Mouse (Mus musculus) erythroblast, embryonic 14.5 days (primary cell): ENCODE measurements around the gene Mfsd4a. TPM values are rescaled to one million over a fixed set of nuclear protein-coding genes. Genes with fewer than 3 reads are reported as not detected.

ENCODE experiments used
- H3K27me3 ChIP-seq: 2 replicates; pipeline ENCODE4 v1.6.1; 2012; ENCODE audit warnings: inconsistent platforms; ENCODE audit not compliant: control insufficient read depth
- H3K36me3 ChIP-seq: 2 replicates; pipeline ENCODE4 v1.6.1; 2012; ENCODE audit warnings: mild to moderate bottlenecking, inconsistent platforms; ENCODE audit not compliant: control insufficient read depth
- H3K4me1 ChIP-seq: 2 replicates; pipeline ENCODE4 v1.6.1; 2012; ENCODE audit warnings: inconsistent platforms; ENCODE audit not compliant: control insufficient read depth
- H3K4me3 ChIP-seq: replicated peaks from 2 replicates; pipeline ENCODE3; 2012; ENCODE audit warnings: moderate library complexity, mild to moderate bottlenecking, inconsistent platforms
- H3K9me3 ChIP-seq: 2 replicates; pipeline ENCODE4 v1.6.1; 2012; ENCODE audit warnings: low read length, inconsistent platforms, mixed read lengths; ENCODE audit not compliant: control insufficient read depth
- GATA1 ChIP-seq: IDR thresholded peaks from 2 replicates; pipeline ENCODE4 v1.6.1; 2012; ENCODE audit warnings: low read length, inconsistent platforms, mixed read lengths
- TAL1 ChIP-seq: IDR thresholded peaks from 3 replicates; pipeline ENCODE4 v1.6.1; 2012; ENCODE audit warnings: low read length, inconsistent platforms, mixed read lengths
- polyA plus RNA-seq: library from polyadenylated mRNA; stranded (reverse); fragments of >175 nt; gene quantifications from 2 replicates; pipeline ENCODE4 v1.2.3, GENCODE M21; 2012

The Mfsd4a gene
- polyA plus RNA-seq, 1 experiment = not detected

- Histone ChIP-seq H3K27me3 (no peaks in the 10 kb centered on the region), H3K4me1 (peaks cover 49% of the 10 kb centered on the region), H3K9me3 (peaks cover 3% of the 10 kb centered on the region), H3K4me3 (no peak overlapping the region), H3K36me3 (peaks cover 42% of the 10 kb centered on the region)
- no peak for TF ChIP-seq TAL1
- no peak for TF ChIP-seq GATA1
Measured at GRCm38 (mm10) chr1:132010632-132011501, 57.0 kb downstream of the Mfsd4a start.

DNA sequence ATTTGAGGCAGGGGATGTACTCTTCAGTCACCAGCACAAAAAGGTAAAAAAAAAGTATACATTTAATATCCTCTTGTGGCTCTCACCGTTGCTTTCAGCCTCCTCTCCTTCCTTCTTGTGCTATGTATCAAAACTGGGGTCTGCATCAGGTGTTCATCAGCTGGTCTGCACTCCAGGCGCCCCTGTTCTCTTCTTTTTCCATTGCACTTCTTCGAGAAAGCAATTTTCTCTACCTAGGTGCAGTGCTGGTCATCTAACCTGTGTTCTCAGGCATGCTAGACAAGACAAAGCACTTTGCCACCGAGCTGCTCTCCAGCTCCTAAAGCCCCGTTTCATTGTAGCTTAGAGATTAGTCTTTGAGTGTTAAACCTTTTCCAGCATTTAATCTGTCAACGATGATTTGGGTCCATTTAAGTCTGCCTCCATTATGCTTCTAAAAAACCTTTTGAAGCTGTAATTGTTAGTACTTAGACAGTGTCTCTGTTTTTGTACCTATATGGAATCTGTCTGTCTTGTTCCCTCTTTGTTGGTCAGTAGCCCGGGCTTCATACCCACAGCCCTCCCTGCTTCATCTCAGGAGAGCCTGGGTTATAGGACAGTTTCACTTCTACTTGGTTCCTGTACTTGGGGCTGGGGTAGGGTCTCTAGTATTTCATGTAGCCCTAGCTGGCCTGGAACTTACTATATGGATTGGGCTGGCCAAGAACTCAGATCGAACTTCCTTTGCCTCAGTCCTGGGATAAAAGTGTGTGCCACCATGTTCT is 58.8 kb downstream of the Mfsd4a start:
- Histone ChIP-seq H3K27me3 (no peaks in the 10 kb centered on the region), H3K4me1 (peaks cover 49% of the 10 kb centered on the region), H3K36me3 (peaks cover 24% of the 10 kb centered on the region), H3K4me3 (peak overlapping the region; percentile 95), H3K9me3 (no peaks in the 10 kb centered on the region)
- no peak for TF ChIP-seq GATA1
- TF ChIP-seq TAL1 = no peak

- H3K36me3 ChIP-seq = peaks cover 18% of the 10 kb centered on the region
- H3K4me1 ChIP-seq = peaks cover 48% of the 10 kb centered on the region
- TF ChIP-seq TAL1 (no peak), GATA1 (no peak)
- H3K27me3 ChIP-seq = no peaks in the 10 kb centered on the region
- no peaks in the 10 kb centered on the region for H3K9me3 ChIP-seq
- peak overlapping the region; percentile 95 for H3K4me3 ChIP-seq
Measured at GRCm38 (mm10) chr1:132007828-132008827, 59.7 kb downstream of the Mfsd4a start.

GRCm38 (mm10) chr1:132007282-132007815 is 60.5 kb downstream of the Mfsd4a start, which contains the start of gene Elk4:
Gene Elk4 (plus strand): TSS chr1:132007607.
- Histone ChIP-seq H3K27me3 (no peaks in the 10 kb centered on the region), H3K4me1 (peaks cover 46% of the 10 kb centered on the region), H3K4me3 (peak within 1 kb of the TSS; percentile 95), H3K9me3 (no peaks in the 10 kb centered on the region), H3K36me3 (peaks cover 10% of the 10 kb centered on the region)
- TF ChIP-seq TAL1 = no peak
- no peak for TF ChIP-seq GATA1

- no peaks in the 10 kb centered on the region for H3K9me3 ChIP-seq
- no peak for TF ChIP-seq TAL1
- no peak for TF ChIP-seq GATA1
- peak overlapping the region; percentile 95 for H3K4me3 ChIP-seq
- peaks cover 43% of the 10 kb centered on the region for H3K4me1 ChIP-seq
- no peaks in the 10 kb centered on the region for H3K27me3 ChIP-seq
- peaks cover 9% of the 10 kb centered on the region for H3K36me3 ChIP-seq
Measured at GRCm38 (mm10) chr1:132006721-132007120, 61.1 kb downstream of the Mfsd4a start.

DNA sequence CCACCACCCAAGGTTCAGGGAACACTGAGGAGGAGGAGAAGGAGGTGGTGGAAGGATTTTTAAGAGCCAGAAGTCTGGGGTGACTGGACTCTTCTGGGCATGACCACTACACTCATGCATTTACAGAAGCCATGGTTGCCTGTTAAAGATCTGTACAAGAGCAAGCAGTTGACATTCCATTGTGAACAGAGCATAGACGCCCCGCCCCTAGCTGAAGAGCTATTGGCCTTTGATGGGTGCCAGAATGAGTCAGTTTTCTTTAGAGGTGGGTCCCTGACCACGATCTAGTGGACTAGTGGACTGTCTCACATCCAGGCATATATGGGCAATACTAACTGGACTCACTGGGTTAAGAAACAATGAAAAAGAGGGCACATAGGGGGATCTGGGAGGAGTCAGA is 61.8 kb downstream of the Mfsd4a start:
- Histone ChIP-seq H3K27me3 (no peaks in the 10 kb centered on the region), H3K4me3 (no peak overlapping the region), H3K9me3 (no peaks in the 10 kb centered on the region), H3K4me1 (peaks cover 37% of the 10 kb centered on the region), H3K36me3 (peaks cover 6% of the 10 kb centered on the region)
- TF ChIP-seq GATA1 = no peak
- no peak for TF ChIP-seq TAL1

DNA sequence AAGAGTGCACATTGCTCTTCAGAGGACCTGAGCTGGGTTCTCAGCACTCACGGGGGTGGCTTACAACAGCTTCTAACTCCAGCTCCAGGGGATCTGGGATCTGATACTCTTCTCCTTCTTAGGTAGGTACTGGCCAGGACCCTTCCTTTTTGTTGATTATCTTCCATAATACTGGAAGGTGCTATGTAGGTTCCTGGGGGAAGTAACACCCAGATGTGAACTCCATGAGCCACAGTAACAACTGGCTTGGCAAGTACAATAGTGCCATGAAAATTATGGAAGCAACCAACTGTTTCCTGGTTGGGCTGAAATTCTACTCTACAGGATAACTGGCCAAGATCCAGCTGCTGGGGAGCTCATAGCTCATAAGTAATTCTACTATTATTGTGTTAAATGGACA is 62.4 kb downstream of the Mfsd4a start:
- no peak for TF ChIP-seq TAL1
- TF ChIP-seq GATA1 = no peak
- Histone ChIP-seq H3K4me3 (no peak overlapping the region), H3K36me3 (peaks cover 2% of the 10 kb centered on the region), H3K27me3 (no peaks in the 10 kb centered on the region), H3K9me3 (no peaks in the 10 kb centered on the region), H3K4me1 (peaks cover 31% of the 10 kb centered on the region)

DNA sequence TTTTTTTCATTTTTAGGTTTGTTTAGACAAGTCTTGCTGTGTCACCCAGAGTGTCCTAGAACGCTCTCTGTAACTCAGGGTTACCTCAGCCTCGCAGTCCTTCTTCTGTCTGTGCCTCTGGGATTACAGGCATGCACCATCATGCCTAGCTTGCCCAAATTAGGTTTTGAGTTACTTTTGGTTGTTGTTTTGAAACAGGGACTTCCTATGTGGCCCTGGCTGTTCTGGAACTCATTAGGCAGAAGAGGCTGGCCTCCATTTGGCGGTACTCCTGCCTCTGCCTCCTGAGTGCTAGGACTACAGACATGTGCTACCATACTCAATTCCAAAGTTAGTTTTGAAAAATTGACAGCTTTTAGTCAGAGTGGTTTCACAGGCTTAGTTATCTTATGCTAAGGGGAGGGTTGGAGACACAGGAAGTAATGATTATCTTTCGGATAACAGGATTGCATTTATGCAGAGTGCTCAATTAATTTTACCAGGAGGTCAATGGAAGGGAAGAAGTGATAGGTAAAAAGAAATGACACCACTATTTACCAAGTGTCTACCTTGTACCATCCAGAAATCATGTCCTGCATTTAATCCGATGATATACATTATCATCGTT is 63.2 kb downstream of the Mfsd4a start:
- Histone ChIP-seq H3K4me3 (no peak overlapping the region), H3K27me3 (no peaks in the 10 kb centered on the region), H3K9me3 (no peaks in the 10 kb centered on the region), H3K4me1 (peaks cover 24% of the 10 kb centered on the region), H3K36me3 (no peaks in the 10 kb centered on the region)
- no peak for TF ChIP-seq TAL1
- no peak for TF ChIP-seq GATA1
